Mouse (Mus musculus): ENCODE results near the gene Tnrc6a.

The Tnrc6a gene

DNA sequence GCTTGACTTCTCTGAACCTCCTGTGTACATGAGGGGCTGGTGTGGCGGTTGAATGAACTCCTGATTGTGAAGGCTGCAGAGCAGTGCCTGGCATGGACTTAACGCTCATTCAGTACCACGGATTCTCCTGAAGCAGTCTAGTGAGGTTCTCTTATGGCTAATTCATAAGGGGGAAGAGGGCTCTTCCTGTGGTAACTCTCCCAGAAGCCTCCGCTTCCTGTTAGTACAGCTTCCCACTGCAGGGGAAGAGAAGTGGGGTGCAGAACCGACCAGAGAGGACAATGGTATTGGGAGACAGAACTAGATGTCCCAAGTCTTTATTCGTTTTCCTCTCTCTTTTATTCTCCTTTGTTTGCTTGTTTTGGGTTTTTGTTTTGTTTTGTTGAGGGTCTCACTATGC lies 116.4 kb downstream of the Tnrc6a start:
- no peak for DNase-seq

DNA sequence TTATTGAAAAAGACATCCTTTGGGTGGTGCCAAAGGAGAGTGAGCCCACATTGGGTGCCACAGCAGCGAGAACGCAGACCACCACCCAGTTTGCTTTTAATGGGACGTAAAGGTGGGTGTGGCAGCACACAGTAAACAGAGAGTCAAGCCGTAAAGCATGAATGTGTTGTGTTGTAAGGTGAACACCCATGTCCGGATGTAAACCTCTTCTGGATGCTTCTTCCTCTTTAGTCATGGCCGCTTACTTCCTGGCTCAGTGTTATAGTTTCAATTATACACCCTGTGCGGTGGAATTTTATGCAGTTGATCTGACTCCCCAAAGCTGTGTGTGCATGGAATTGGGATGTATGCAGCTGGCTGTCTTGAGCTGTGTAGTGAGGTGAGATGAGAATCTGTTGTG lies 118.6 kb downstream of the Tnrc6a start:
- no peak for DNase-seq

GRCm38 (mm10) chr7:123244833-123245232 lies 121.1 kb downstream of the Tnrc6a start:
- DNase-seq: no peak

Data from kidney, postnatal 36 days (tissue).